Mouse (Mus musculus): ENCODE measurements around the gene Pabpn1l. TPM values are rescaled to one million over a fixed set of nuclear protein-coding genes. Genes with fewer than 3 reads are reported as not detected.
"Not testable (repeated sequence)": the region's sequence is repeated elsewhere in the genome, so short reads cannot be mapped to it uniquely, and the experiment has no call there.

Gene Pabpn1l
- polyA plus RNA-seq, 1 experiment: not detected

GRCm38 (mm10) chr8:122575735-122576647 is 46.5 kb downstream of the Pabpn1l start:
- H3K36me3 ChIP-seq (ENCODE audit: control insufficient read depth, insufficient read depth, low read length): no peaks in the 10 kb centered on the region
- TF ChIP-seq POLR2A (IDR thresholded peaks at IDR 0.05; ENCODE audit: control insufficient read depth, low read depth, low read length) (no peak), CTCF (IDR thresholded peaks at IDR 0.05; ENCODE audit: control insufficient read depth, insufficient read depth, insufficient replicate concordance, low read depth, low read length) (no peak)
- no peaks in the 10 kb centered on the region for H3K27me3 ChIP-seq (ENCODE audit: control insufficient read depth, insufficient read depth, low read length)
- peak overlapping the region; percentile 73 for H3K27ac ChIP-seq (ENCODE audit: control insufficient read depth, insufficient read depth, low read depth, low read length)
- H3K4me3 ChIP-seq (ENCODE audit: control insufficient read depth, low read depth, low read length): peak overlapping the region; percentile 94
- peaks cover 12% of the 10 kb centered on the region for H3K4me1 ChIP-seq (ENCODE audit: control insufficient read depth, insufficient read depth, low read length)

DNA sequence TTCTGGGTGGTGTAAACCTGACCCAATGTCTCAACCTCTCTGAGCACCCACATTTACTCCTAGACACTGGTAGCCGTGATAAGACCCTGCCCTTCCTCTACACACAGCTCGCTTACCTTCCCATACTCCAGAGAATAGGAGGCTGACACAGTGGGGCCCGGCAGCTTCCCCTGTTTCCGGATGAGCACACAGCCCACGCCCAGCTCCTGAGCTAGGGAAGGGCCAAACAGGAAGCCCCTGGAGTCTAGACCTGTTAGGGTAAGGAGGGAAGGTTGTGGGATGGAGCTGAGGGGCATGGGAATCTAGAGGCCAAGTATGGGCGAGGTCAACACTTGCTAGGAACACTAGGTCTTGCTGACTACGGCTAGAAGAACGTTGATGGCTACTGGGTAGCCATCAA is 47.3 kb downstream of the Pabpn1l start:
- H3K4me3 ChIP-seq (ENCODE audit: control insufficient read depth, low read depth, low read length): peak overlapping the region; percentile 94; the same call in 1 of the 2 replicates
- H3K4me1 ChIP-seq (ENCODE audit: control insufficient read depth, insufficient read depth, low read length): peaks cover 12% of the 10 kb centered on the region
- no peaks in the 10 kb centered on the region for H3K36me3 ChIP-seq (ENCODE audit: control insufficient read depth, insufficient read depth, low read length)
- no peak overlapping the region for H3K27ac ChIP-seq (ENCODE audit: control insufficient read depth, insufficient read depth, low read depth, low read length)
- TF ChIP-seq CTCF (IDR thresholded peaks at IDR 0.05; ENCODE audit: control insufficient read depth, insufficient read depth, insufficient replicate concordance, low read depth, low read length) (no peak), POLR2A (IDR thresholded peaks at IDR 0.05; ENCODE audit: control insufficient read depth, low read depth, low read length) (no peak)
- H3K27me3 ChIP-seq (ENCODE audit: control insufficient read depth, insufficient read depth, low read length): no peaks in the 10 kb centered on the region

DNA sequence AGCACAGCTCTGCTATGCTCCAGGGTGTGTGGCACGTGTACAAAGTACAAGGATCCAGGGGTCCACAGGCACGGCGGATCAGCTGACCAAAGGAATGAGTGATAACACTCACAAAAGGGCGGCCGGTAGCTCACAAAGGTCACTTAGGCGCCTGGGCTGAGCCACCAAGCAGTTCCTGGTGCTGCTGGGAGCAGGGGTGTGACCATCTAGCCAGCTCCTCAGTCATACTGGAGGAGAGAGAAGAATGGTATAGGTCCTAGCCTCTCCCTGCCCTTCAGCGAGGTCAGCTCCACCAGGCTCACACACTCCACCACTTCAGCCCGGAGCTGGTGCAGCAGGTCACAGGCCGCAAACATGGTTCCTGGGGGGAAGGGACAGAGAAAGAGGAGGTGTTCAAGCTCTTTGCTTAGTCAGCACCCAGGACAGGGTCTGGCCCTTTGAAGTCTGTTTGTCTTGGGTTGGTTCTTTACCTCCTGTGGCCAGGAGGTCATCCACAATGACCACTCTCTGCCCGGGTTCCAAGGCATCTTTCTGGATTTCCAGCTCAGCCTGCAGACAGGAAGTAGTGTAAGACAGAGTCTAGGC is 47.8 kb downstream of the Pabpn1l start:
- Histone ChIP-seq H3K4me3 (ENCODE audit: control insufficient read depth, low read depth, low read length) (no peak overlapping the region), H3K4me1 (ENCODE audit: control insufficient read depth, insufficient read depth, low read length) (peaks cover 12% of the 10 kb centered on the region), H3K27me3 (ENCODE audit: control insufficient read depth, insufficient read depth, low read length) (no peaks in the 10 kb centered on the region), H3K36me3 (ENCODE audit: control insufficient read depth, insufficient read depth, low read length) (no peaks in the 10 kb centered on the region), H3K27ac (ENCODE audit: control insufficient read depth, insufficient read depth, low read depth, low read length) (no peak overlapping the region)
- TF ChIP-seq CTCF (IDR thresholded peaks at IDR 0.05; ENCODE audit: control insufficient read depth, insufficient read depth, insufficient replicate concordance, low read depth, low read length): no peak
- TF ChIP-seq POLR2A (IDR thresholded peaks at IDR 0.05; ENCODE audit: control insufficient read depth, low read depth, low read length): no peak

GRCm38 (mm10) chr8:122574264-122574663 is 48.3 kb downstream of the Pabpn1l start:
- H3K36me3 ChIP-seq (ENCODE audit: control insufficient read depth, insufficient read depth, low read length): no peaks in the 10 kb centered on the region
- peaks cover 12% of the 10 kb centered on the region for H3K4me1 ChIP-seq (ENCODE audit: control insufficient read depth, insufficient read depth, low read length)
- TF ChIP-seq POLR2A (IDR thresholded peaks at IDR 0.05; ENCODE audit: control insufficient read depth, low read depth, low read length): no peak
- TF ChIP-seq CTCF (IDR thresholded peaks at IDR 0.05; ENCODE audit: control insufficient read depth, insufficient read depth, insufficient replicate concordance, low read depth, low read length): no peak
- H3K27ac ChIP-seq (ENCODE audit: control insufficient read depth, insufficient read depth, low read depth, low read length): no peak overlapping the region
- no peak overlapping the region for H3K4me3 ChIP-seq (ENCODE audit: control insufficient read depth, low read depth, low read length)
- H3K27me3 ChIP-seq (ENCODE audit: control insufficient read depth, insufficient read depth, low read length): no peaks in the 10 kb centered on the region

- Histone ChIP-seq H3K4me3 (ENCODE audit: control insufficient read depth, low read depth, low read length) (no peak overlapping the region), H3K36me3 (ENCODE audit: control insufficient read depth, insufficient read depth, low read length) (no peaks in the 10 kb centered on the region), H3K4me1 (ENCODE audit: control insufficient read depth, insufficient read depth, low read length) (peaks cover 15% of the 10 kb centered on the region), H3K27me3 (ENCODE audit: control insufficient read depth, insufficient read depth, low read length) (no peaks in the 10 kb centered on the region), H3K27ac (ENCODE audit: control insufficient read depth, insufficient read depth, low read depth, low read length) (no peak overlapping the region)
- no peak for TF ChIP-seq CTCF (IDR thresholded peaks at IDR 0.05; ENCODE audit: control insufficient read depth, insufficient read depth, insufficient replicate concordance, low read depth, low read length)
- no peak for TF ChIP-seq POLR2A (IDR thresholded peaks at IDR 0.05; ENCODE audit: control insufficient read depth, low read depth, low read length)
Measured at GRCm38 (mm10) chr8:122573577-122573976, 49.0 kb downstream of the Pabpn1l start.

GRCm38 (mm10) chr8:122573176-122573575 is 49.4 kb downstream of the Pabpn1l start:
- H3K27ac ChIP-seq (ENCODE audit: control insufficient read depth, insufficient read depth, low read depth, low read length); H3K27me3 ChIP-seq (ENCODE audit: control insufficient read depth, insufficient read depth, low read length); H3K4me3 ChIP-seq (ENCODE audit: control insufficient read depth, low read depth, low read length); H3K36me3 ChIP-seq (ENCODE audit: control insufficient read depth, insufficient read depth, low read length): not testable (repeated sequence)
- H3K4me1 ChIP-seq (ENCODE audit: control insufficient read depth, insufficient read depth, low read length): peaks cover 18% of the 10 kb centered on the region

- H3K27ac ChIP-seq (ENCODE audit: control insufficient read depth, insufficient read depth, low read depth, low read length): no peak overlapping the region
- H3K4me3 ChIP-seq (ENCODE audit: control insufficient read depth, low read depth, low read length): no peak overlapping the region
Measured at GRCm38 (mm10) chr8:122572751-122573150, 49.8 kb downstream of the Pabpn1l start.

More at GRCm38 (mm10) chr8:122572751-122573150, 49.8 kb downstream of the Pabpn1l start:
- Histone ChIP-seq H3K27me3 (ENCODE audit: control insufficient read depth, insufficient read depth, low read length) (no peaks in the 10 kb centered on the region), H3K36me3 (ENCODE audit: control insufficient read depth, insufficient read depth, low read length) (no peaks in the 10 kb centered on the region), H3K4me1 (ENCODE audit: control insufficient read depth, insufficient read depth, low read length) (peaks cover 18% of the 10 kb centered on the region)
- TF ChIP-seq CTCF (IDR thresholded peaks at IDR 0.05; ENCODE audit: control insufficient read depth, insufficient read depth, insufficient replicate concordance, low read depth, low read length) (no peak), POLR2A (IDR thresholded peaks at IDR 0.05; ENCODE audit: control insufficient read depth, low read depth, low read length) (no peak)
